Mouse (Mus musculus) kidney, adult 2 months (tissue): Measurements from ENCODE around the gene Tent4b. TPM values are rescaled to one million over a fixed set of nuclear protein-coding genes. Genes with fewer than 3 reads are reported as not detected.

Experiments used
- DNase-seq: peaks from one replicate; pipeline ENCODE4 v3.0.0; 2021
- H3K27ac ChIP-seq: fragments of 200-500 bp; 2 replicates; pipeline ENCODE4 v1.5.1; 2012; ENCODE audit warnings: low read depth, low read length, control low read depth, inconsistent platforms; ENCODE audit not compliant: insufficient read depth
- H3K27me3 ChIP-seq: fragments of 200-500 bp; replicated peaks from 2 replicates; pipeline ENCODE4 v1.6.1; 2012; ENCODE audit warnings: mild to moderate bottlenecking, moderate library complexity, low read length, inconsistent platforms; ENCODE audit not compliant: control insufficient read depth, insufficient read depth
- H3K36me3 ChIP-seq: fragments of 200-500 bp; 2 replicates; pipeline ENCODE4 v1.6.1; 2012; ENCODE audit warnings: mild to moderate bottlenecking, moderate library complexity, low read length, inconsistent platforms; ENCODE audit not compliant: control insufficient read depth, insufficient read depth
- H3K4me1 ChIP-seq: fragments of 200-500 bp; 2 replicates; pipeline ENCODE4 v1.6.1; 2011; ENCODE audit warnings: low read length; ENCODE audit not compliant: control insufficient read depth, insufficient read depth
- H3K4me3 ChIP-seq: fragments of 200-500 bp; 2 replicates; pipeline ENCODE4 v1.5.1; 2011; ENCODE audit warnings: mild to moderate bottlenecking, low read depth, low read length, control low read depth; ENCODE audit not compliant: insufficient read depth
- CTCF ChIP-seq: fragments of 200-500 bp; conservative IDR thresholded peaks from 2 replicates; pipeline ENCODE4 v1.5.1; 2011; ENCODE audit warnings: low read depth, mild to moderate bottlenecking, control low read depth, low read length, moderate library complexity, mixed read lengths; ENCODE audit not compliant: insufficient read depth, insufficient read length
- POLR2A ChIP-seq: fragments of 200-500 bp; IDR thresholded peaks from one replicate; pipeline ENCODE4 v1.6.1; 2011; ENCODE audit warnings: low read depth, low read length, control low read depth
- WGBS: fragments of 180-500 bp; shearing (Covaris S2); methylation state at CpG from one replicate; pipeline ENCODE4 v1.1.7; 2018; 5-methylcytosine and 5-hydroxymethylcytosine counted together
- polyA plus RNA-seq: library from polyadenylated mRNA; depleted of rRNA; stranded (reverse); fragments of >200 nt; gene quantifications from 2 replicates; pipeline ENCODE4 v1.2.3, GENCODE M21; 2012

Tent4b gene
- polyA plus RNA-seq, 1 experiment = 28.8 TPM

DNA sequence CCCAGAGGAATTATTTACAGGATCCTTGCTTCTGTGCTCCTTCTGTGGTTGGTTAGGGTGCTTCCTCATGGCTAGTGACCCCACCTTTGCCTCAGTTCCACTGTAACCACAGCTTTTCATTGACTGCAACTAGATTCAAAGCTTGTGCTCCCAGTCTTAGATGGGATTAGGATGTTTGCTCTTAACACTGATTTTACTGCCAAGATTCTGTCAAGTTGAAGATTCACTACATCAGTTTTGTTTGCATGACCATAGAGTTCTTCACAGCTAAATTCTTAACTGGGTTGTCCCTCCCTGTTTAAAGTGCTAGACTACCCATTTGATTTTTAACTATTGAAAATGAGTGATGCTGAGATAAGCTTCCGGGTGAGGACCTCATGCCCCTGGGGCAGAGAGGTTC is 29.3 kb downstream of the Tent4b start:
- H3K36me3 ChIP-seq = no peaks in the 10 kb centered on the region
- no peak overlapping the region for H3K4me3 ChIP-seq
- WGBS = 8% methylated on average over 1 of the region's 1 CpGs
- DNase-seq = peak; percentile 47
- H3K27ac ChIP-seq = peak overlapping the region; percentile 10; the same call in 1 of the 2 replicates
- H3K4me1 ChIP-seq = peaks cover 10% of the 10 kb centered on the region
- no peak for TF ChIP-seq CTCF
- no peak for TF ChIP-seq POLR2A
- no peaks in the 10 kb centered on the region for H3K27me3 ChIP-seq

DNA sequence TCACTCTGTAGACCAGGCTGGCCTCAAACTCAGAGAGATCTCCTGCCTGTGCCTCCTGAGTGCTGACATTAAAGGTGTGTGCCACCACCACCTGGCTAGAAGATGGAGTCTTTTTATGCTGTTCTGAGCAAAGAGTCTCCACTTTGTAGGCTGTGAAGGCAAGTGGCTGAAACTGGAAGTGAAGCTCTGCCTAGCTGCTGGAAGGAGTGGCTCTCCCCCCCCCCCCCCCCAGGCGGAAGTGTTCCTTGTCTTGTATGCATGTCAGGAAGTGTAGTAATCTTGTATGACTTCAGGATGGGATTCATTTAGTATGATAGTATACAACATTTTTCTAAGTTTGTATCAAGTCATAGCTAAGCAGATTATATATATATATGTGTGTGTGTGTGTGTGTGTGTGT is 29.8 kb downstream of the Tent4b start:
- peaks cover 10% of the 10 kb centered on the region for H3K4me1 ChIP-seq
- H3K27me3 ChIP-seq = no peaks in the 10 kb centered on the region
- no peak overlapping the region for H3K4me3 ChIP-seq
- no peaks in the 10 kb centered on the region for H3K36me3 ChIP-seq
- no peak for DNase-seq
- peak overlapping the region; percentile 10; the same call in 1 of the 2 replicates for H3K27ac ChIP-seq
- 50% methylated on average over 1 of the region's 1 CpGs for WGBS
- TF ChIP-seq POLR2A (no peak), CTCF (no peak)

DNA sequence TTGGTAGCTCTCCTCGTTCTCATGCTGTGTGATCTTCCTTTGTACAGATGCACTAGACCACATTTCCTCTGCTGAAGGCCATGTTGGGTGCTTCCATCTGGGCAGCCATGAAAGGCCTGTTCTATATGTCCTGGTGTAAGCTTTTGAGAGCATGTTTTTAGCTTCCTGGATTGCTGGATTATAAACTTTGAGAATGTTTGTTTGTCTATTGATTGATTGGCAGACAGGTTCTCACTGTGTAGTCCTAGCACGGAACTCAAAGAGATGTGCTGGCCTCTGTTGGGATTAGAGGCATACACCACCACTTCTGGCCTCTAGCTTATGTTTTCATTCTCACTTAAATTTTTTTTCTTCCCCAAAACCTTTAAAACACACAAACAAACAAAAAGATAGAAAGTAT is 37.7 kb downstream of the Tent4b start:
- no peak overlapping the region for H3K27ac ChIP-seq
- DNase-seq = no peak
- no peak overlapping the region for H3K4me3 ChIP-seq
- peaks cover 9% of the 10 kb centered on the region; the same call in 1 of the 2 replicates for H3K4me1 ChIP-seq
- TF ChIP-seq CTCF (no peak), POLR2A (no peak)
- 83% methylated on average over 2 of the region's 2 CpGs for WGBS
- no peaks in the 10 kb centered on the region for H3K36me3 ChIP-seq
- H3K27me3 ChIP-seq = no peaks in the 10 kb centered on the region

DNA sequence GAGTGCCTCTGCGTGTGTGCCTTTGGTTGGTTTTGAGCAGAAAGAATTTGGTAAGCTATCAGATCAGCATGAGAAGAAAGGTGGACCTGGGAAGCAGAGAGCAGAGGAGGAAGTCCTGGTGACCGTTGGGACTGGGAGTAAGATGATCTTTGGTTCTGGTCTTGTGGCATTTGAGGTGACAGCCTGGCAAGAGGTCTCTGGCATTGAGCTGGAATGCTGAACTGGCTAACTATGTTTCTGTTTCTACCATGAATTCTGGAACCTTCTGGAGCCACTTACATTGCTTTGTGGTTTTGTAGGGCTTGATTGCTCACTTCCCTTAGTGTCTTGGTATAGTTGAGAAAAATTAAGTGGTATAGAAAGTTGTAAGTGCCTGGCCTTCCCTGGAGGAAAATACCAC is 38.6 kb downstream of the Tent4b start:
- Histone ChIP-seq H3K27ac (no peak overlapping the region), H3K36me3 (no peaks in the 10 kb centered on the region), H3K4me1 (peaks cover 9% of the 10 kb centered on the region; the same call in 1 of the 2 replicates), H3K27me3 (no peaks in the 10 kb centered on the region), H3K4me3 (no peak overlapping the region)
- no peak for TF ChIP-seq POLR2A
- TF ChIP-seq CTCF = no peak
- DNase-seq = peak; percentile 31
- WGBS = 41% methylated on average over 2 of the region's 2 CpGs

DNA sequence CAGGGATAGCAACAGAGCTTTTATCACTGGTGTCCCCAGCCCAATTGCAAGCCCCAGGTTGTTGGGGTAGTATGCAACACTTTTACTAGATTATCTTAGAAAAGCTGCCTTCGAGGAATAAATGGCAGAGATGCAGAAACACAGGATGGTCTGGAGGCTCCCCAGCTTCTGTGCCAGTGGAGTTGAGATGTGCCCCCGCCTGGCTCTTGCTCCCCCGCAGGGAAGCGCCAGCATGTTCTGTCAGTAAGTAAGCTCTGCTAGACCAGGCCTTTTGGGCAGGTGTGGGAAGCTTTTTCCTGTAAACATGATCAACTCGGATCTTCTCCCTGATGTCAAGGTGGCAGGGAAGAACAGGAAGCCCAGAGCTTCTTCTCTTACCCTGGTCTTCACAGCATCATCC is 40.3 kb downstream of the Tent4b start:
- H3K4me1 ChIP-seq = peaks cover 9% of the 10 kb centered on the region; the same call in 1 of the 2 replicates

DNA sequence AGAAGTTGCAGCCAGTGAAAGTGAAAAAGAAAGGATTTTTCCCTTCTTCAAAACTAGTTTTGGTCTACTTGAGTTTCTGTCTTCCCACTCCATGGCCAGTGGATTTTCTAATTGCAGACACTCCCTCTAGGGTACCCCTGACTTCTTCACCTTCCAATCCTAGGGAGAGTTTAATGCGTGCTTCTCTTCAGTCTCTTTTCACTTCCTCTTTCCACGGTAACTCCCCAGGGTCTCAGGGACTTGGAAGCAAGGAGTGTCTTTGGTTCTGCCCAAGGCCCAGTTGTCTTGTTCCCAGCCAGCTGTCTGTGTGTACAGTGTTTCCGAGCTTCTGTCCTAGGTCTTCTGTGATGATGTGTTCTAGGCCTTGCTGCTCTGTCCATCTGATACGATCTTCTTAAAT is 42.9 kb downstream of the Tent4b start:
- peaks cover 5% of the 10 kb centered on the region for H3K36me3 ChIP-seq
- H3K4me1 ChIP-seq = peaks cover 5% of the 10 kb centered on the region; the same call in 1 of the 2 replicates
- H3K27me3 ChIP-seq = no peaks in the 10 kb centered on the region
- TF ChIP-seq POLR2A (no peak), CTCF (no peak)
- H3K4me3 ChIP-seq = no peak overlapping the region
- DNase-seq = no peak
- H3K27ac ChIP-seq = no peak overlapping the region
- 70% methylated on average over 4 of the region's 4 CpGs for whole genome bisulfite sequencing

More for the DNA sequence above, 40.3 kb downstream of the Tent4b start:
- H3K4me3 ChIP-seq = no peak overlapping the region
- no peaks in the 10 kb centered on the region for H3K27me3 ChIP-seq
- no peak for TF ChIP-seq POLR2A
- H3K27ac ChIP-seq = no peak overlapping the region
- no peaks in the 10 kb centered on the region for H3K36me3 ChIP-seq
- WGBS = 85% methylated on average over 5 of the region's 5 CpGs
- DNase-seq = no peak

DNA sequence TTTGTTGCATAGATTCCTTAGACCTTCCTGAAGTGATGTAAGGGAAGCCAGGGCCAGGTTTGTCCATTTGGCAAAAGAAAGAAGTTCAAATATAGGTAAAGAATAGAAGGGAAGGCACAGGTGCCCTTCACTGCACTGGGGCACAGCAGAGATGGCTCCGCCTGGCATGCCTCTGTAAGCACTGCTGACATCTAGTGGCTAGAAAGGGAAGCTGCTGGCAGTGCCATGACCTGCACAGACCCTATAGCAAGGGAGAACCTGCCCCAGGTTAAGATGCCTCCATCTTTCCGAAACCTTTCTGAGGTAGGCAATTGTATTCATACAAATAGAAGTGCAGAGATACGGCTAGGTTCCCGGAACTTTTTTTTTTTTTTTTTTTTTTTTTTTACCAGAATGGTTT is 45.3 kb downstream of the Tent4b start:
- TF ChIP-seq POLR2A (no peak), CTCF (peak; percentile 97)
- Histone ChIP-seq H3K27me3 (no peaks in the 10 kb centered on the region), H3K4me3 (no peak overlapping the region), H3K4me1 (no peaks in the 10 kb centered on the region), H3K36me3 (peaks cover 8% of the 10 kb centered on the region), H3K27ac (no peak overlapping the region)
- whole genome bisulfite sequencing = 76% methylated on average over 4 of the region's 4 CpGs
- peak; percentile 67 for DNase-seq
